Mouse (Mus musculus) adipocyte (in vitro differentiated cells): ENCODE results near the gene Cmbl.

ENCODE experiments used
- DNase-seq: peaks from one replicate; pipeline ENCODE4 v3.0.0-alpha.2; 2016; ENCODE audit warnings: low spot score

Gene Cmbl

DNA sequence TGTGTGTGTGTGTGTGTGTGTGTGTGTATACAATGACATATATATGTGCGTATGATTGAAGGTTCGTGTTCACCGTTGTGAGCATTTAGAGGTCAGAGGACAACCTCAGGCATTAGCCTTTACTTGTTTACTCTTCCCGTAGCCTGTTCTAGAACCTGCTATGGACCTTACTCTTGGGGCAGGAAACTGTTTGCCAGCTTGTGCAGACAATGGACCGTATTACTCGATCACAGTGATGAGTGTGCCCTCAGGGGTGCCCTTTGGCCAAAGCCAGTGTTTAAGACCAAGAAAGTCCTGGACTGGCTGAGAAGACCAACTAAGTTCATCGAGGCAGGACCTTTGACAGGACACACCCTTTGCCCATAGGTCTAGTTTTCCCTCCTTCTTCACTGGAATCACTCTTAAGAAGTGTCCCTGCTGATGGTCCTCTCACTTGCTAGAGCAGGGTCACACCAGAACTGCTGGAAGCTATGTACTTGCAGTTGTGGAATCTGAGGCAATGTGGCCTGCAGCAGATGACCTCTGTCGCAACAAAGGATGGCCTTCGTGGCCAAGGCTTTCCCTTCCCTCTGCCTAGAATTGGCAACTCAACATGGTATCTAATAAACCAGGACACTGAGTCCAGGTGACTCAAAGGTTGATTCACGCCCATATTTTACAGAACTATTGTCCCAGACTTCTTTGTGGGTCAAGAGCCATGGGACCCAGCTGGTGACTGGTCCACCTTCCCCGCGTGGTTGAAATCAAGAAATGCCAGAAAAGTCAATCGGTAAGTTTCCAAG, 18.3 kb downstream of the Cmbl start:
- peak; percentile 89 for DNase-seq

GRCm38 (mm10) chr15:31585238-31585637, 20.0 kb downstream of the Cmbl start:
- no peak for DNase-seq

- DNase-seq: no peak
Measured at GRCm38 (mm10) chr15:31586088-31586487, 20.9 kb downstream of the Cmbl start.

DNA sequence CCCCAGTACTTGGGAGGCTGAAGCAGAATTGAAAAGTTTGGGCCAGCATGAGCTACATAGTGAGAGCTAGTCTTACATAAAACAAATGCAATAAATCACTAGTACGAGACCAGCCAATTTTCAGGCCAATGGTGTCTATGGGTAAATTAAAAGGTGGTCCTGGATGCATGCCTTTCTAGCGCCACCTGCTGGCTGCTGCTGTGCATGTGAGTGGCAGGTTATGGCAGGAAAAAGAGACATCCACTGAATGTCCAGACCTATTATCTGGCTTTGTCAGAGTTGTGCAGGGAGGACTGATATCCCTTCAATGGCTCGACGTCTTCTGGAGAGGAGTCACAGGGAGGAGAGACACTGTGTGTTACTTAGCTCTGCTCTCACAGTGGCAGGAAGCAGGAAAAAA, 21.3 kb downstream of the Cmbl start:
- peak; percentile 93 for DNase-seq

- DNase-seq: no peak
Measured at GRCm38 (mm10) chr15:31587789-31588188, 22.6 kb downstream of the Cmbl start.

DNA sequence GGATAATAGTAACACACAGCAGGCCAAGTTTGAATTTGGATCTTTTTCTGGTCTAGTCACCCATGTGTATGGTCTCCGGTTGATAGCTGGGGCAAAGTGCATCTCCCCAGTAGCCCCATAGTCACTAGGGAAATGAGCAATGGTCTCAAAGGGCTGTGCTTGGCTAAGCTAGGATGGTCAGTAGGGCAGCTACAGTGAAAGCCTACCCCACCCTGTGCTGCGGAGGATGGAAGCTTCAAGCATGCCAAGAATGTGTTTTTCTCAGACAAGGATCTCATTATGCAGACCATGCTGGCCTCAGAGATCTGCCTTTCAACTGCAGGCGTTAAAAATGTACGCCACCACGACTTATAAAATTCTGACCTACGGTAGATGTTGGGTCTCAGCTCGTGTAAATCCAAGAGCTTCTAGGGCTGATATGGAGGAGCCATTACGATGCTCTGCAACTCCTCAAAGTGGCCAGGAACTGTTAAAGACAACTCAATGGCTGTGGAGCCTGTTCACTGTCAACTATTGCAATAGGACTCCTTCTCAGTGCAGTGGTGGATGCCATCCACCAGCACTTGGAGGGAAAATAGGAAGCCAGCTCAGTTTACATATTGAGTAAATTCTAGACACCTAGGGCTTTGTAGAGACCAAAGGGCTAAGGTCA, 23.9 kb downstream of the Cmbl start:
- DNase-seq: no peak

DNA sequence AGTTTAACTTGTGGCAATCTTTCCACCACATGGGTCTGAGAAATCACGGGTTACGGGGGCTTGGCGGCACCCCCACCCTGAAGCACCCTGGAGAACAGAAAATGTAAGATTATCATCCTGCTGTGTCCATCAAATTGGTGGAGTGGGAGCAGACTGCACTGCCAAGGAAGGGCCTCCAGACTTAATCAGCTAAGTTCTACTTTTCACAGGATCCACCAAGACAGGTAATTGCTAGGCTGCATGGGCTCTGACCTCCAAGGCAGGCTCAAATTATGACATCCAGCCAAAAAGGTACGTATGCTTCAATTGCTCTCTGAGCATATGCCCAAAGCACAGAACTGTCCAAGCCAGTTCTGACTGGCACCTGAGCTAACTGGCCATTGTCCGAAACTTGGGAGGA, 25.0 kb downstream of the Cmbl start:
- DNase-seq: no peak

DNA sequence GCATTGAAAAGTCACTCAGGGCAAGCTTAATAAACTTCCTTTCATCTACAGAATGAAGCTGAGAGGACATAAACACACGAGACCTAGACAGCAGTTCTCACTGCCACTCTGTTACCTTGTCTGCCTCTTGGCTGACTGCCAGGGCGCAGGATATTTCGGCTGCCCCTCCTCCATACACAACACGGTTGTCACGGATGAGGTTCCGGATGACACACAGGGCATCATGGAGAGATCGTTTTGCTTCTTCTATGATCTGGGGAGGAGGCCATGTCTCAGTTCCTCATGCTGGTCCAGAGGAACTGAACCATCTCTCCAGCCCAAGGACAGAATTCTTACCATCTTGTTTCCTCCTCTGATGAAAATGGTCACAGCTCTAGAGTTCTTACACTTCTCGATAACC, 27.3 kb downstream of the Cmbl start:
- no peak for DNase-seq

GRCm38 (mm10) chr15:31594260-31594659, 29.1 kb downstream of the Cmbl start:
- no peak for DNase-seq

GRCm38 (mm10) chr15:31595651-31596050, 30.5 kb downstream of the Cmbl start:
- DNase-seq: no peak

GRCm38 (mm10) chr15:31599834-31600233, 34.6 kb downstream of the Cmbl start:
- DNase-seq: no peak

GRCm38 (mm10) chr15:31601279-31601645, 36.1 kb downstream of the Cmbl start:
- DNase-seq: no peak

GRCm38 (mm10) chr15:31601646-31602374, 36.6 kb downstream of the Cmbl start, which contains the start of the genes Cct5 and Fam173b:
Gene Cct5 (minus strand): TSS chr15:31601804.
Gene Fam173b (plus strand): TSS chr15:31601852.
- DNase-seq: peak; percentile 97

- peak; percentile 54 for DNase-seq
Measured at GRCm38 (mm10) chr15:31602426-31602825, 37.2 kb downstream of the Cmbl start.

DNA sequence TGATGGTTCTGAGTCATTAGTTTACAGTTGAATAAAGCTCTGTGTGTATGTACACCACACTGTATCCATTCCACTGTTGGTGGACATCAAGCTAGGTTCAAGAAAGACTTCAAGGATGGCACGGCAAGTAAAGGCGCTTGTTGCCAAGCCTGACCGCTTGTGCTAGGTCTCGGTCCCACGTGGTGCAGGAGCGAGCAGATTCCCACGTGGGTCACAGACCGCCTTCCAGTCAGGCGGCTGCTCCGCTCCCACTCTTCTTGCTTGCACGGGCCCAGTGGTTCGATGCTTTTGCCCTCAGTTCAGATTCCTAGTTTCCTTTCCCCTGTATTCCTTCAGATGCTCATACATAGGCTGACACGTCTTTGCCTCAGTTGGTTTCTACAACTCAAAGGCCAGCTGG, 37.9 kb downstream of the Cmbl start:
- DNase-seq: no peak

GRCm38 (mm10) chr15:31606821-31607220, 41.6 kb downstream of the Cmbl start:
- DNase-seq: no peak

DNA sequence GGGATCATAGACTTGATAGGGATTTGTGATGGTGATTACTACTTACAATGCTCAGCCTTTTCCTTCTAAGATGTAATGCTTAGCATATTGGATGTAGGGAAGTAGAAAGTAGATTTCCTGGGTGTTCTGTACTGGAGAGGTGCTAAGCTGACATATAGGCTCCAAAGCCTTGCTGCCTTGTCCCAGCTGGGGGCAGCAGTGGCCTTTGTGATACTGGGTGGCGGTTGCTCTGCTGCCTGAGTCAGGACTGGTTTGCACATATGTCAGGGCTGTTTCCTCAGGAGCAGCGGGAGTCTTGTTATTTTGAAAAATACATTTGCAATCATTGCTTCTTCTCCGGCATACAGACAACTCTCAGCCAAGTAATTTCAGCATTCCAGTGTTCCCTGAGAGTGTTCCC, 45.8 kb downstream of the Cmbl start:
- peak; percentile 36 for DNase-seq

GRCm38 (mm10) chr15:31611976-31612375, 46.8 kb downstream of the Cmbl start:
- no peak for DNase-seq

DNA sequence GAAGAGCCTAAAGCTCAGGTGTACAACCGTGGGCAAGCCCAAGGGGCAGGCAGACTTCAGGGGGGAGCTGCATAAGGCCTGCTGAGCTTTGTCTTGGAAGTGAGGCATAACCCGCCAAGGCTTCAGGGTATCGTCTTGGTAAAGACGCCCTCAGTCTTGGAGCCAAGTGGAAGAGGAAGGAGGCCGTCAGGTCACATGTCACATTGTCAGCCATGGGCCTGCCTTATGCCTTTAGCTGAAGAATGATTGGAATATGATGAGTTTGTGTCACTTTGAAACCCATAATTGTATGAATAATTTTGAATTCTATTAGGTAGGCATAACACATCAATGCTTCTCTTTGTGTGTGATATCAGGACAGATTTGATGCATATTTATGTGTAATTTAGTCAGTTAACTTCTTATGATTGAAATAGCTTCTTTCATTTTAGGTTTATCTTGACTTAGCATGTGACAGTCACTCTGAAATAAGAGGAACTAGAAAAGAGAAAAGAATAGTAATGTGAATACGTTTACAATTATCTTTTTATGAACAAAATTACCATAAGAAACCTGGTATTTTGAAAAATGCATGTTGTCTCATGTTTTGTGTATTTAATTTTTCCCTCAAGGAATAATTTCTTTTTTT, 48.8 kb downstream of the Cmbl start:
- DNase-seq: no peak

DNA sequence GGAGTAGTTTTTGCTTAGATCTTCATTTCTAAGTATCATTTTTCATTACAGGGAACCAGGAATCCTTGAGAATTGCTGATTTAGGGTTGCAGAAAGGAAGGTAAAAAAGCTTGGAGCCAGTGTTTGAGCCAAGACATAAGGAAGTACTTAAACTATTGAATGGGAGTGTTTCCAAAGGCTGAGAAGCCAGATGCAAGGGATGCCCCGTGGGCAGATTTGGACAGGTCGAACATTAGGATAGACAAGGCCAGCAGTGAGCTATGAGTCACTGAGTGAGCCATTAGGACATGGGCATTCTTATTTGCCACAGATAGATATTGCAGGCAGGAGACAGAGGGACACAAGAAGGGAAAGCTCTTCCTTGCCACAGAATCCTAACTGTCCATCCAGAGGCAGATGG, 49.5 kb downstream of the Cmbl start:
- DNase-seq: no peak

GRCm38 (mm10) chr15:31617261-31617660, 52.1 kb downstream of the Cmbl start:
- DNase-seq: no peak

DNA sequence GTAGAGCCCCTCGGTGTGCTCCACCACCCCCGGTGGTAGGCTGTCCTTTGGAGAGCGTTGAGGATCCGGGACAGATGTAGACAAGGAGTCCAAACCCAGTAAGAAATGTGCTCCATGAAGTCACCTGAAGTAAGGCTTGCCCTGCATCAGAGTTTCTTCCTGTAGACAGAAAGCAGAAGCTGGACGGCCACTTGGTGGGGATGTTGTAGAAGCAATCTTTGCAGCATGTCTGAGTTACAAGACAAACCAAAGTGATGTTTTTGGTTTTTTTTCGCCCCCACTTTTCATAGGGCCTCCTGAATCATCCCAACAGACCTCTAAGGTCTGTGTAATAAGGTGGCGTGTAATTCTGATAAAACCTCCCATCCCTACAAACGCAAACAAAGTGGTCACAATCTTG, 54.3 kb downstream of the Cmbl start:
- no peak for DNase-seq
